Mouse (Mus musculus): Measurements from ENCODE around the gene Arap1. TPM values are rescaled to one million over a fixed set of nuclear protein-coding genes. Genes with fewer than 3 reads are reported as not detected.
A peak's percentile ranks its signal among the peaks of the same experiment; 100 is the strongest.

Gene Arap1
- polyA plus RNA-seq, 1 experiment from 2014 or later = 7.0 TPM

GRCm38 (mm10) chr7:101385331-101385733, 37.5 kb downstream of the Arap1 start:
- H3K4me3 ChIP-seq = no peak overlapping the region
- H3K9ac ChIP-seq (replicated peaks) = no peak overlapping the region
- H3K27me3 ChIP-seq = no peaks in the 10 kb centered on the region
- H3K36me3 ChIP-seq = no peaks in the 10 kb centered on the region
- H3K27ac ChIP-seq (replicated peaks) = no peak overlapping the region
- WGBS = 50% methylated on average over 6 of the region's 6 CpGs
- no peak overlapping the region for H3K4me2 ChIP-seq (replicated peaks)
- no peak for ATAC-seq (replicated peaks)
- H3K9me3 ChIP-seq = no peaks in the 10 kb centered on the region
- H3K4me1 ChIP-seq = no peaks in the 10 kb centered on the region

GRCm38 (mm10) chr7:101385866-101386452, 38.1 kb downstream of the Arap1 start:
- no peaks in the 10 kb centered on the region for H3K9me3 ChIP-seq
- ATAC-seq (replicated peaks) = no peak
- WGBS = 65% methylated on average over 10 of the region's 10 CpGs

GRCm38 (mm10) chr7:101389256-101389655, 41.4 kb downstream of the Arap1 start:
- WGBS = 93% methylated on average over 6 of the region's 6 CpGs
- no peak overlapping the region for H3K27ac ChIP-seq (replicated peaks)
- H3K4me1 ChIP-seq = no peaks in the 10 kb centered on the region
- ATAC-seq (replicated peaks) = no peak
- H3K36me3 ChIP-seq = no peaks in the 10 kb centered on the region
- no peak overlapping the region for H3K9ac ChIP-seq (replicated peaks)
- no peak overlapping the region for H3K4me3 ChIP-seq
- H3K27me3 ChIP-seq = no peaks in the 10 kb centered on the region
- H3K4me2 ChIP-seq (replicated peaks) = no peak overlapping the region
- H3K9me3 ChIP-seq = no peaks in the 10 kb centered on the region

More at GRCm38 (mm10) chr7:101385866-101386452, 38.1 kb downstream of the Arap1 start:
- Histone ChIP-seq H3K4me1 (no peaks in the 10 kb centered on the region), H3K4me2 (replicated peaks) (no peak overlapping the region), H3K4me3 (no peak overlapping the region), H3K27me3 (no peaks in the 10 kb centered on the region), H3K27ac (replicated peaks) (no peak overlapping the region), H3K36me3 (no peaks in the 10 kb centered on the region), H3K9ac (replicated peaks) (no peak overlapping the region)

GRCm38 (mm10) chr7:101391909-101392479, 44.1 kb downstream of the Arap1 start:
- Histone ChIP-seq H3K4me1 (no peaks in the 10 kb centered on the region), H3K36me3 (no peaks in the 10 kb centered on the region), H3K27me3 (no peaks in the 10 kb centered on the region), H3K4me2 (replicated peaks) (no peak overlapping the region), H3K4me3 (no peak overlapping the region), H3K9ac (replicated peaks) (no peak overlapping the region), H3K9me3 (no peaks in the 10 kb centered on the region), H3K27ac (replicated peaks) (no peak overlapping the region)
- ATAC-seq (replicated peaks) = no peak
- WGBS = 80% methylated on average over 4 of the region's 4 CpGs

GRCm38 (mm10) chr7:101393015-101393414, 45.1 kb downstream of the Arap1 start:
- H3K4me1 ChIP-seq = no peaks in the 10 kb centered on the region
- no peak overlapping the region for H3K4me3 ChIP-seq
- H3K4me2 ChIP-seq (replicated peaks) = no peak overlapping the region
- no peaks in the 10 kb centered on the region for H3K27me3 ChIP-seq
- no peak overlapping the region for H3K9ac ChIP-seq (replicated peaks)
- no peak overlapping the region for H3K27ac ChIP-seq (replicated peaks)
- H3K36me3 ChIP-seq = no peaks in the 10 kb centered on the region
- no peak for ATAC-seq (replicated peaks)
- H3K9me3 ChIP-seq = no peaks in the 10 kb centered on the region
- WGBS = 72% methylated on average over 4 of the region's 4 CpGs

GRCm38 (mm10) chr7:101393694-101394504, 46.0 kb downstream of the Arap1 start:
- H3K27me3 ChIP-seq = no peaks in the 10 kb centered on the region
- no peaks in the 10 kb centered on the region for H3K9me3 ChIP-seq
- no peak overlapping the region for H3K9ac ChIP-seq (replicated peaks)
- H3K36me3 ChIP-seq = no peaks in the 10 kb centered on the region
- WGBS = 43% methylated on average over 8 of the region's 8 CpGs
- no peak overlapping the region for H3K27ac ChIP-seq (replicated peaks)
- peak; percentile 55; the same call in 1 of the 2 replicates for ATAC-seq (replicated peaks)
- H3K4me2 ChIP-seq (replicated peaks) = no peak overlapping the region
- no peaks in the 10 kb centered on the region for H3K4me1 ChIP-seq
- H3K4me3 ChIP-seq = no peak overlapping the region

GRCm38 (mm10) chr7:101394569-101394968, 46.7 kb downstream of the Arap1 start:
- 67% methylated on average over 3 of the region's 3 CpGs for WGBS
- ATAC-seq (replicated peaks) = no peak
- no peak overlapping the region for H3K9ac ChIP-seq (replicated peaks)
- no peak overlapping the region for H3K27ac ChIP-seq (replicated peaks)
- no peaks in the 10 kb centered on the region for H3K36me3 ChIP-seq
- no peaks in the 10 kb centered on the region for H3K9me3 ChIP-seq
- H3K27me3 ChIP-seq = no peaks in the 10 kb centered on the region
- H3K4me3 ChIP-seq = no peak overlapping the region
- no peak overlapping the region for H3K4me2 ChIP-seq (replicated peaks)
- H3K4me1 ChIP-seq = no peaks in the 10 kb centered on the region

GRCm38 (mm10) chr7:101395471-101395870, 47.6 kb downstream of the Arap1 start:
- no peak for ATAC-seq (replicated peaks)
- no peak overlapping the region for H3K9ac ChIP-seq (replicated peaks)
- no peaks in the 10 kb centered on the region for H3K36me3 ChIP-seq
- WGBS = 88% methylated on average over 2 of the region's 2 CpGs
- no peak overlapping the region for H3K4me2 ChIP-seq (replicated peaks)
- no peaks in the 10 kb centered on the region for H3K4me1 ChIP-seq
- no peaks in the 10 kb centered on the region for H3K27me3 ChIP-seq
- no peak overlapping the region for H3K4me3 ChIP-seq
- no peaks in the 10 kb centered on the region for H3K9me3 ChIP-seq
- H3K27ac ChIP-seq (replicated peaks) = no peak overlapping the region

- 91% methylated on average over 4 of the region's 4 CpGs for WGBS
- ATAC-seq (replicated peaks) = no peak
- H3K9me3 ChIP-seq = no peaks in the 10 kb centered on the region
Measured at GRCm38 (mm10) chr7:101397175-101397574, 49.3 kb downstream of the Arap1 start.

GRCm38 (mm10) chr7:101401510-101401909, 53.6 kb downstream of the Arap1 start:
- Histone ChIP-seq H3K4me3 (no peak overlapping the region), H3K27me3 (no peaks in the 10 kb centered on the region), H3K4me2 (replicated peaks) (no peak overlapping the region), H3K27ac (replicated peaks) (no peak overlapping the region), H3K4me1 (no peaks in the 10 kb centered on the region), H3K36me3 (no peaks in the 10 kb centered on the region), H3K9me3 (no peaks in the 10 kb centered on the region), H3K9ac (replicated peaks) (no peak overlapping the region)
- WGBS = 84% methylated on average over 7 of the region's 7 CpGs
- ATAC-seq (replicated peaks) = no peak

More at GRCm38 (mm10) chr7:101397175-101397574, 49.3 kb downstream of the Arap1 start:
- H3K36me3 ChIP-seq = no peaks in the 10 kb centered on the region
- H3K4me1 ChIP-seq = no peaks in the 10 kb centered on the region
- no peak overlapping the region for H3K27ac ChIP-seq (replicated peaks)
- no peak overlapping the region for H3K9ac ChIP-seq (replicated peaks)
- no peak overlapping the region for H3K4me3 ChIP-seq
- no peaks in the 10 kb centered on the region for H3K27me3 ChIP-seq
- H3K4me2 ChIP-seq (replicated peaks) = no peak overlapping the region

GRCm38 (mm10) chr7:101403831-101404230, 56.0 kb downstream of the Arap1 start:
- Histone ChIP-seq H3K27ac (replicated peaks) (no peak overlapping the region), H3K9me3 (no peaks in the 10 kb centered on the region), H3K36me3 (no peaks in the 10 kb centered on the region), H3K9ac (replicated peaks) (no peak overlapping the region), H3K4me1 (no peaks in the 10 kb centered on the region), H3K4me3 (no peak overlapping the region), H3K4me2 (replicated peaks) (no peak overlapping the region), H3K27me3 (no peaks in the 10 kb centered on the region)
- 96% methylated on average over 5 of the region's 5 CpGs for WGBS
- ATAC-seq (replicated peaks) = no peak

GRCm38 (mm10) chr7:101410267-101410936, 62.5 kb downstream of the Arap1 start, which contains the start of gene Gm45837:
Gene Gm45837, plus strand, starts transcription at chr7:101410886.
- Histone ChIP-seq H3K4me2 (replicated peaks) (no peak within 1 kb of the TSS), H3K9ac (replicated peaks) (no peak within 1 kb of the TSS), H3K9me3 (no peaks in the 10 kb centered on the region), H3K27ac (replicated peaks) (no peak within 1 kb of the TSS), H3K36me3 (no peaks in the 10 kb centered on the region), H3K27me3 (no peaks in the 10 kb centered on the region), H3K4me1 (peaks cover 20% of the 10 kb centered on the region), H3K4me3 (no peak within 1 kb of the TSS)
- ATAC-seq (replicated peaks) = no peak
- 84% methylated on average over 11 of the region's 11 CpGs for WGBS

Data from forebrain, embryonic 15.5 days (tissue).